ENCODE assay signal across 10 mouse cellular contexts in genomic region chr11:97802194-97802470, GRCm38 (mm10). TPM values are rescaled to one million over a fixed set of nuclear protein-coding genes. Genes with fewer than 3 reads are reported as not detected.
A peak's percentile ranks its signal among the peaks of the same experiment; 100 is the strongest.
DNase-seq lines count a peak whose midpoint lies in the region; ATAC-seq lines count a peak whose summit lies in the region.
"Had no signal": no experiment of that assay in that cellular context is flagged by ENCODE, and none has a peak within 500 bp of the region (broad histone marks: within the 10 kb centered on the region; RNA-seq: fewer than 3 reads in every experiment).

No protein-coding gene starts in this region.

- 7% methylated on average over 1 of the region's 1 CpGs for WGBS in heart, embryonic 15.5 days
- WGBS in embryonic facial prominence, embryonic 10.5 days, result 49% methylated on average over 1 of the region's 1 CpGs
- 67% methylated on average over 1 of the region's 1 CpGs for WGBS in hindbrain, embryonic 16.5 days
- 54% methylated on average over 1 of the region's 1 CpGs for WGBS in midbrain, embryonic 13.5 days

- DNase-seq in heart, postnatal 36 days, result no peak
- no peak for DNase-seq in embryonic facial prominence, embryonic 10.5 days (ENCODE audit: low spot score)
- no peak for DNase-seq in T-cell, adult 2 months (ENCODE audit: low spot score)
- no peak for DNase-seq in cerebellum, adult 8-10 months
- no peak for DNase-seq in urinary bladder, postnatal 4 days (ENCODE audit: low spot score in 2 of 2)
- DNase-seq: thymus, postnatal 36 days had no signal

- intact Hi-C loops in heart, postnatal 36 days (cut with DNase I), result no loop called here

- H3K4me1 ChIP-seq in heart, embryonic 15.5 days (replicated peaks), result peaks cover 65% of the 10 kb centered on the region
- H3K4me1 ChIP-seq in embryonic facial prominence, embryonic 10.5 days, result peaks cover 76% of the 10 kb centered on the region
- peaks cover 56% of the 10 kb centered on the region for H3K4me1 ChIP-seq in hindbrain, embryonic 16.5 days (ENCODE audit: control insufficient read depth, insufficient read depth, low read depth, low read length)
- H3K4me1 ChIP-seq in midbrain, embryonic 13.5 days (replicated peaks), result peaks cover 60% of the 10 kb centered on the region

- H3K4me2 ChIP-seq in heart, embryonic 15.5 days, result peak overlapping the region; percentile 93
- peak overlapping the region; percentile 81 for H3K4me2 ChIP-seq in hindbrain, embryonic 16.5 days (ENCODE audit: low read length)
- peak overlapping the region; percentile 84 for H3K4me2 ChIP-seq in midbrain, embryonic 13.5 days (replicated peaks)

- no peak for ATAC-seq in heart, embryonic 15.5 days (replicated peaks; ENCODE audit: insufficient number of reproducible peaks, insufficient read depth, low FRiP score, low read depth)
- ATAC-seq in hindbrain, embryonic 16.5 days, result no peak
- no peak for ATAC-seq in midbrain, embryonic 13.5 days

- no peaks in the 10 kb centered on the region for H3K27me3 ChIP-seq in heart, embryonic 15.5 days
- H3K27me3 ChIP-seq in embryonic facial prominence, embryonic 10.5 days (replicated peaks; ENCODE audit: low read depth, poor library complexity, severe bottlenecking), result no peaks in the 10 kb centered on the region
- no peaks in the 10 kb centered on the region for H3K27me3 ChIP-seq in hindbrain, embryonic 16.5 days (replicated peaks; ENCODE audit: control insufficient read depth, insufficient read depth, low read length)
- no peaks in the 10 kb centered on the region for H3K27me3 ChIP-seq in midbrain, embryonic 13.5 days
- H3K27me3 ChIP-seq: CH12.LX had no signal

- H3K4me3 ChIP-seq in heart, embryonic 15.5 days, result no peak overlapping the region
- H3K4me3 ChIP-seq in embryonic facial prominence, embryonic 10.5 days, result peak overlapping the region; percentile 96
- H3K4me3 ChIP-seq in hindbrain, embryonic 16.5 days (ENCODE audit: low read length), result peak overlapping the region; percentile 61; the same call in 1 of the 2 replicates
- peak overlapping the region; percentile 97; the same call in 1 of the 2 replicates for H3K4me3 ChIP-seq in midbrain, embryonic 13.5 days (replicated peaks)

- 0 out of 2 replicates have a peak, but pooled peaks cover 3% of the 10 kb centered on the region for H3K36me3 ChIP-seq in heart, embryonic 15.5 days
- H3K36me3 ChIP-seq in embryonic facial prominence, embryonic 10.5 days (replicated peaks), result peaks cover 16% of the 10 kb centered on the region
- no peaks in the 10 kb centered on the region for H3K36me3 ChIP-seq in hindbrain, embryonic 16.5 days (ENCODE audit: control insufficient read depth, insufficient read depth, low read length)
- peaks cover 7% of the 10 kb centered on the region; the same call in 1 of the 2 replicates for H3K36me3 ChIP-seq in midbrain, embryonic 13.5 days

- H3K27ac ChIP-seq in heart, embryonic 15.5 days, result peak overlapping the region; percentile 94
- peak overlapping the region; percentile 97 for H3K27ac ChIP-seq in embryonic facial prominence, embryonic 10.5 days (replicated peaks)
- H3K27ac ChIP-seq in hindbrain, embryonic 16.5 days (ENCODE audit: low read depth, low read length), result no peak overlapping the region
- no peak overlapping the region for H3K27ac ChIP-seq in midbrain, embryonic 13.5 days

- H3K9ac ChIP-seq in heart, embryonic 15.5 days, result no peak overlapping the region
- H3K9ac ChIP-seq in hindbrain, embryonic 16.5 days (ENCODE audit: low read depth, low read length), result no peak overlapping the region
- peak overlapping the region; percentile 98 for H3K9ac ChIP-seq in midbrain, embryonic 13.5 days (replicated peaks)

- no peaks in the 10 kb centered on the region for H3K9me3 ChIP-seq in heart, embryonic 15.5 days (replicated peaks)
- no peaks in the 10 kb centered on the region for H3K9me3 ChIP-seq in embryonic facial prominence, embryonic 10.5 days
- no peaks in the 10 kb centered on the region for H3K9me3 ChIP-seq in hindbrain, embryonic 16.5 days (ENCODE audit: control insufficient read depth, low read length)
- no peaks in the 10 kb centered on the region for H3K9me3 ChIP-seq in midbrain, embryonic 13.5 days

RNA-seq across cellular contexts. Expression of gene Lasp1, which starts 3.3 kb away (rescaled TPM):
- polyA plus RNA-seq in heart, embryonic 15.5 days (2015; fragmentation: Nextera tagmentation; extraction: Ambion mirVana), result 40.3 and 65.5 TPM in 2 replicates
- 10 to 100 TPM; 37.7 to 40.7 TPM for total RNA-seq in heart, postnatal 36 days (2021)
- 90.5 and 98.7 TPM in 2 replicates for polyA plus RNA-seq in embryonic facial prominence, embryonic 10.5 days (2016; fragmentation: Nextera tagmentation; extraction: Ambion mirVana)
- 176 and 191 TPM in 2 replicates for polyA plus RNA-seq in hindbrain, embryonic 16.5 days (2015; fragmentation: Nextera tagmentation; extraction: Ambion mirVana)
- 136 and 137 TPM in 2 replicates for polyA plus RNA-seq in midbrain, embryonic 13.5 days (2015; fragmentation: Nextera tagmentation; extraction: Ambion mirVana)

RNA-seq across cellular contexts. Expression of gene Rpl23, which starts 19.9 kb away (rescaled TPM):
- 286 and 399 TPM in 2 replicates for polyA plus RNA-seq in heart, embryonic 15.5 days (2015; fragmentation: Nextera tagmentation; extraction: Ambion mirVana)
- total RNA-seq in heart, postnatal 36 days (2021), result 100 to 1,000 TPM; 522 TPM
- 481 and 487 TPM in 2 replicates for polyA plus RNA-seq in embryonic facial prominence, embryonic 10.5 days (2016; fragmentation: Nextera tagmentation; extraction: Ambion mirVana)
- 252 and 268 TPM in 2 replicates for polyA plus RNA-seq in hindbrain, embryonic 16.5 days (2015; fragmentation: Nextera tagmentation; extraction: Ambion mirVana)
- polyA plus RNA-seq in midbrain, embryonic 13.5 days (2015; fragmentation: Nextera tagmentation; extraction: Ambion mirVana), result 363 and 377 TPM in 2 replicates

RNA-seq across cellular contexts. Expression of gene 1700001P01Rik, which starts 26.4 kb away (rescaled TPM):
- polyA plus RNA-seq in heart, embryonic 15.5 days (2015; fragmentation: Nextera tagmentation; extraction: Ambion mirVana), result 0.21 and 0.32 TPM in 2 replicates
- total RNA-seq in heart, postnatal 36 days (2021), result not detected
- 0.85 and 1.1 TPM in 2 replicates for polyA plus RNA-seq in embryonic facial prominence, embryonic 10.5 days (2016; fragmentation: Nextera tagmentation; extraction: Ambion mirVana)
- 0.44 and 0.91 TPM in 2 replicates for polyA plus RNA-seq in hindbrain, embryonic 16.5 days (2015; fragmentation: Nextera tagmentation; extraction: Ambion mirVana)
- polyA plus RNA-seq in midbrain, embryonic 13.5 days (2015; fragmentation: Nextera tagmentation; extraction: Ambion mirVana), result 0.81 and 1.1 TPM in 2 replicates

RNA-seq across cellular contexts. Expression of gene Cwc25, which starts 35.8 kb away (rescaled TPM):
- 9.5 and 10.5 TPM in 2 replicates for polyA plus RNA-seq in heart, embryonic 15.5 days (2015; fragmentation: Nextera tagmentation; extraction: Ambion mirVana)
- 1 to 10 TPM; 7.5 to 7.9 TPM for total RNA-seq in heart, postnatal 36 days (2021)
- polyA plus RNA-seq in embryonic facial prominence, embryonic 10.5 days (2016; fragmentation: Nextera tagmentation; extraction: Ambion mirVana), result 22.0 and 24.2 TPM in 2 replicates
- 14.1 and 16.2 TPM in 2 replicates for polyA plus RNA-seq in hindbrain, embryonic 16.5 days (2015; fragmentation: Nextera tagmentation; extraction: Ambion mirVana)
- 19.0 and 19.6 TPM in 2 replicates for polyA plus RNA-seq in midbrain, embryonic 13.5 days (2015; fragmentation: Nextera tagmentation; extraction: Ambion mirVana)

RNA-seq across cellular contexts. Expression of gene B230217C12Rik, which starts 38.4 kb away (rescaled TPM):
- polyA plus RNA-seq in heart, embryonic 15.5 days (2015; fragmentation: Nextera tagmentation; extraction: Ambion mirVana), result 2.9 and 3.4 TPM in 2 replicates
- 1 to 10 TPM in 1 of 2 experiments, under 1 TPM in 1; 1.00 to 1.4 TPM for total RNA-seq in heart, postnatal 36 days (2021)
- polyA plus RNA-seq in embryonic facial prominence, embryonic 10.5 days (2016; fragmentation: Nextera tagmentation; extraction: Ambion mirVana), result 14.0 and 16.0 TPM in 2 replicates
- polyA plus RNA-seq in hindbrain, embryonic 16.5 days (2015; fragmentation: Nextera tagmentation; extraction: Ambion mirVana), result 38.2 and 40.7 TPM in 2 replicates
- polyA plus RNA-seq in midbrain, embryonic 13.5 days (2015; fragmentation: Nextera tagmentation; extraction: Ambion mirVana), result 23.2 and 24.8 TPM in 2 replicates

Comparison
In these comparisons a context has a peak if more than half of its experiments do, and no peak if none do; other contexts are left out.
1. H3K27ac ChIP-seq: peak in heart, embryonic 15.5 days (single experiment) and embryonic facial prominence, embryonic 10.5 days (single experiment); none in hindbrain, embryonic 16.5 days (single experiment) and midbrain, embryonic 13.5 days (single experiment).
2. Peak in every context shown above with its lines, with median percentiles within 50 percentile points of each other: H3K4me2 ChIP-seq.